Mouse (Mus musculus) E14TG2a.4 (cell line): ENCODE results near the gene Gm3336.

Experiments used
- CTCF ChIP-seq: conservative IDR thresholded peaks from 2 replicates; pipeline ENCODE4 v1.5.1; 2014; ENCODE audit warnings: low read length
- NANOG ChIP-seq: IDR thresholded peaks from 2 replicates; pipeline ENCODE4 v1.6.1; 2014; ENCODE audit warnings: borderline replicate concordance, low read length, mixed read lengths
- POU5F1 ChIP-seq: IDR thresholded peaks from 2 replicates; pipeline ENCODE4 v1.6.1; 2014; ENCODE audit warnings: low read length, borderline replicate concordance

GRCm38 (mm10) chr8:70681410-70681809, 36.9 kb upstream of the Gm3336 start:
- TF ChIP-seq CTCF = no peak
- no peak for TF ChIP-seq POU5F1
- no peak for TF ChIP-seq NANOG
